Mouse (Mus musculus) lung, postnatal 0 days (tissue): Measurements from ENCODE around the gene Pga5.

Source experiments
- CTCF ChIP-seq: IDR thresholded peaks from 2 replicates; pipeline ENCODE4 v1.5.1; 2016; ENCODE audit warnings: antibody characterized with exemption, mild to moderate bottlenecking
- EP300 ChIP-seq: IDR thresholded peaks from 2 replicates; pipeline ENCODE4 v1.6.1; 2016; ENCODE audit warnings: antibody characterized with exemption, mild to moderate bottlenecking, control low read depth

DNA sequence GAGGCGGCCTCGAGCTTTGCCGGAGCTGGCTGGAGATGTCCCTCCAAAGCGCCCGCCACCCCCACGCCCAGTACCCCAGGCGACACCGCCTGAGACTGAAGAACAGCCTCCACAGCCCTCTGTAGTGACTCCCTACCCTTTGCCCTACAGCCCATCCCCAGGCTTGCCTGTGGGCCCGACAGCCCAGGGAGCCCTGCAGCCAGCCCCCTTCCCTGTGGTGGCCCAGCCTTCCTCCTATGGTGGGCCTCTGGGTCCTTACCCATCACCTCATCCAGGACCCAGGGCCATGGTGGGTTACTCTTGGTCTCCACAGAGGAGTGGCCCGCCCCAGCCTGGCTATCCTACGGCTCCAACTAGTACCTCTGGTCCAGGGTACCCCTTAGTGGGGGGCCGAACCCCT is 34.8 kb upstream of the Pga5 start:
- TF ChIP-seq CTCF (no peak), EP300 (no peak)
